Mouse (Mus musculus) layer of hippocampus, adult 8-10 months (tissue): ENCODE data around the gene Sf3a1. TPM values are rescaled to one million over a fixed set of nuclear protein-coding genes. Genes with fewer than 3 reads are reported as not detected.
A peak's percentile ranks its signal among the peaks of the same experiment; 100 is the strongest.

Source experiments
- DNase-seq, 2 experiments: peaks; one replicate each; pipeline ENCODE4 v3.0.0; 2022; ENCODE audit warnings: low spot score in 2 of 2
- total RNA-seq, 4 experiments: library from RNA; stranded (reverse); gene quantifications; 2 replicates each; pipeline ENCODE4 v1.2.4; 2022

Sf3a1 gene
- total RNA-seq, 4 experiments from 2014 or later, result 57.6 to 66.7 (median 63.6) TPM

DNA sequence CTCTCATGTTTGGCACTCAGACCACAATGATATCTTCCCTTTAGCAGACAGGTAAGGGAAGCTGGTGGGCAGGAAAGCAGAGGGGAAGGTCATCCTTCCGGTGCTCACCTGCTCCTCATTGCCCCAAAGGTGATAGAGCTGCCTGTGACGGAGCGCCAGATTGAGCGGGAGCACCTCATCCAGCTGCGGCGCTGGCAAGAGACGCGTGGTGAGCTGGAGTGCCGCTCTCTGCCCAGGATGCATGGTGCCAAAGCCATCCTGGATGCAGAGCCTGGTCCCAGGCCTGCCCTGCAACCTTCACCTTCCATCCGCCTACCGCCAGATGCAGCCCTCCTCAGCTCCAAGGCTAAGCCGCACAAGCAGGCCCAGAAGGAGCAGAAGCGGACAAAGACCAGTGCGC lies 54.4 kb downstream of the Sf3a1 start:
- DNase-seq, result no peak

DNA sequence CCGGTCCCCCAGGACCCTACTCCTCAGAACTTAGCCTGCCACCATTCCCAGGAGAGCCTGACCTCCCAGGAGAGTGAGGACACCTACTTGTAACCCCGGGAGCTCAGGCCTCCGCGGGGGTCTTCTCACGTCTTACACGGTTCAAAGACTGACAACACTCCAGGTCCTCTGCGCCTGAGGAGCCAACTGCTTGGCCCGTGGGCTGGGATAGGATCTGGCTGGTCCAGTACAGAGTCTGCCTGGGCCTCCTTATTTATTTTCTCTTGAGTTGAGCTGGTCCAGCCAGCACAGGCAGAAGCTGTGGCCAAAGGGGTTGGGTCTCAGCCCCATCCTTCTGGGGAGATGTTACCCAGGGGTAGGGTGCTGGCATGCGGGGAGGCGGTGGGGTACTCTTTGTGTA lies 54.9 kb downstream of the Sf3a1 start:
- no peak for DNase-seq

DNA sequence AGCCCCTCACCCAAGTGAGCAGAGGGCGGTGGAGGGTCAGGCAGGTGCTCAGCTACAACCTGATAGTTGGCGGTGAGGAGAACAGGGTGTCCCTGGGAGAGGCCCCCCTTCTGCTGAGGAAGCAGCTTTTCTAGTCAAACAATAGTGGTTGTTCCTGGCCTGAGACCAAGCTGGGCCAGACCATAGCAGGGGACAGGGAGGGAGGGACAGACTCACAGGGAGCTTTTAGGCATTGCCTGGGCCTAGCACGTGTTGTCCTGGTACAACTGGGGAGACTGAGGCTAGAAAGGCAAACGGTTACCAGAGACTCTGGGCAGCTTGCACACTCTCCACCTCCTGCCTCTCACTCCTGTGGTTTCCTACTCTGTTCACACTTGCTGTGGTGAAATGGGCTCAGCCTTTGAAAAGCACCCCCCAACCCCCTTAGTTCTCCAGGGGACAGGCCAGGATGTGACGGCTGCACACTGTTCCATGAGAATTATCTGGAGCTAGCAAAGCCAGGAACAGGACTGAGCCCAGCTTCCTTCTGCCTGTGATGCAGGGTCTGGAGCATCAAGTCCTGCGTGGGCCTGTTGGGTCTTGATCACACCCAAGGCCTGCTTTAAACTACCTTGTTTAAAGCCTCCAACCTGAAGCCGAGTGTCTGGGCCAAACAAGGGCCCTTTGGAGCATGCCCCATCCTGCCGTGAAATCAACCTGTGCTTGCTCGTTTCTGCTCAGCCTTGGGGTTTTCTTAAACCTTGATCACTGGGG lies 56.3 kb downstream of the Sf3a1 start:
- DNase-seq, result peak in 1 of 2 experiments; percentile 13

DNA sequence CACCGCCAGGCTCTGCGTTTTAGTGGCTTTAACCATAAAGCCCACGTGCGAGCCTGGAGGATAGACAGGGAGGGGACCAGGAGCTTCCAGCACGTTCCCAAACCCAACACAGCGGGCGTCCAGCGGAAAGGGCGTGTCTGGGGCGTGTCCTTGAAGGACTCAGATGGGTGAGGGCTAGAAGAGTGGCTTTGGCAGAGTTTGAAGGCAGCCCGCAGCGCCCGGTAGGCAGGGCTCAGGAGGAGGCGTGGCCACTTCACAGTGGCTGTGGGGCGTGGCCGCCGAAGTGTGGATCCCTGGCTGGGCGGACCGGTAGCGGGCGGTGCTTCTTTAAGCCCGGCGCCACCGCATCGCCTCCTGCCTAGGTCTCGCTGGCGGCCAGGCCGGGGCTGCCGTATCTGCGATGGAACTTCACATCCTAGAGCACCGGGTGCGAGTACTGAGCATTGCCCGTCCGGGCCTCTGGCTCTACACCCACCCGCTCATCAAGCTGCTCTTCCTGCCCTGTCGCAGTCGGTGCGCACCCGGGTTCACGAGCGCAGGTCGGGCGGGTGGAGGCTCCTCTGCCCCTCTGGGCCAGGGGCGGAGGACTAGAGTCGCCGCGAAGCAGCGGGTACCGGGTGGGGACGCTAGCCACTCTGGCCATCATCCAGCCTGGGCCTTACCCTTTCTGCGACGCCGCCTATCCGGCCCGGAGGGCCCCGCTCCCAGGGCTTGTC lies 57.9 kb downstream of the Sf3a1 start, which contains the start of gene Castor1:
TSS of gene Castor1 (plus strand) at position 312 of the 716 bp plus-strand sequence.
- DNase-seq, result peak; percentile 49 to 62

DNA sequence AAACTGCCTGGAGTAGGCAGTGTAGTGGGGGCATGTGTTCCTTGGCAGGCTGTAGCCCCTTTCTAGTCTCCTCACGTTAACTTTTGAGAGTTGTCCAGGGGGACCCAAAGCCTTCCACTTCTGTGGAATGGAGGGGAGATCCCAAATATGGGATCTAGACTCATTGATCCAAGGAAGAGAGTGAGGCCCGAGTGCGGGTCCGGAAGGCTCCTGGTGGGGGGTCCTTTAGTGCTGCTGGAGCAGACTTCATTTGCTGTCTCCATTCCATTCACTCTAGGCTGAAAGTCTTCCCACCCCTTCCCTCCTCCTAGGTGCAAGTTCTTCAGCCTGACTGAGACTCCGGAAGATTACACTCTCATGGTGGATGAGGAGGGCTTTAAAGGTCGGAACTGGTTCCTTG lies 58.5 kb downstream of the Sf3a1 start:
- no peak for DNase-seq

DNA sequence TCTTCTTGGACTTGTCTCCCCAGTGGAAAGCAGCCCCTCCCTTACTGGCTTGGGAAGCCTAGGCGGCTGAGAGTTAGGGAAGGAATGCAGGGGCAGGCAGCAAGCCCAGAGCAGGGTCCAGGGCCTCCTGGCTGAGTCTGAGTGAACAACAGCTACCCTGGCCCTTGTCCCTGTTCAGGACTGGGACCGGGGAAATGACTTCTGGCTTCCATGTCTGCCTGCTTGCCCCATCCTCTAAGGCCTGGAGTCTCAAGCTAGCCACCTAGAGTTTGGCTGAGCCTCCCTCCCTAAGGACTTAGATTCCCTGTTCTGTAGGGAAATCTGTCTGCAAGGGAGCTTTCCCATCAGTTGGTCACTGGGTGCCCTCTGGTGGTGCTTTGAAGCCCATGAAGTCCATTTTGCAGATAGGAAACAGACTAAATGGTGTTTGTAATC lies 59.2 kb downstream of the Sf3a1 start:
- DNase-seq, result peak; percentile 58 to 77

DNA sequence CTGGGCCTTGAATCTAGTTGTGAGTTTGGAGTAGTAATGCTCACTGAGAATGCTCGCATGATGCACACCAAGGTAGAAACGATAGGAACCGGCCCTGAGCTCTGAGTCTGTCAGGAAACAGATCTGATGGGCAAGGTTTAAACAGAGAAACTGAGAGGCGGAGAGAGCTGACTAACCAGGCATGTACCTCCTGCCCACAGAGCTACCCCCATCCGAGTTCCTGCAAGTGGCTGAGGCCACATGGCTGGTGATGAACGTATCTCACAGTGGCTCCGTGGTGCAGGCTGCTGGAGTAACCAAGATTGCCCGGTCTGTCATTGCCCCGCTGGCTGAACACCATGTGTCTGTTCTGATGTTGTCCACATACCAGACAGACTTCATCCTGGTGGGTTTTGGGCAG lies 59.8 kb downstream of the Sf3a1 start:
- no peak for DNase-seq

DNA sequence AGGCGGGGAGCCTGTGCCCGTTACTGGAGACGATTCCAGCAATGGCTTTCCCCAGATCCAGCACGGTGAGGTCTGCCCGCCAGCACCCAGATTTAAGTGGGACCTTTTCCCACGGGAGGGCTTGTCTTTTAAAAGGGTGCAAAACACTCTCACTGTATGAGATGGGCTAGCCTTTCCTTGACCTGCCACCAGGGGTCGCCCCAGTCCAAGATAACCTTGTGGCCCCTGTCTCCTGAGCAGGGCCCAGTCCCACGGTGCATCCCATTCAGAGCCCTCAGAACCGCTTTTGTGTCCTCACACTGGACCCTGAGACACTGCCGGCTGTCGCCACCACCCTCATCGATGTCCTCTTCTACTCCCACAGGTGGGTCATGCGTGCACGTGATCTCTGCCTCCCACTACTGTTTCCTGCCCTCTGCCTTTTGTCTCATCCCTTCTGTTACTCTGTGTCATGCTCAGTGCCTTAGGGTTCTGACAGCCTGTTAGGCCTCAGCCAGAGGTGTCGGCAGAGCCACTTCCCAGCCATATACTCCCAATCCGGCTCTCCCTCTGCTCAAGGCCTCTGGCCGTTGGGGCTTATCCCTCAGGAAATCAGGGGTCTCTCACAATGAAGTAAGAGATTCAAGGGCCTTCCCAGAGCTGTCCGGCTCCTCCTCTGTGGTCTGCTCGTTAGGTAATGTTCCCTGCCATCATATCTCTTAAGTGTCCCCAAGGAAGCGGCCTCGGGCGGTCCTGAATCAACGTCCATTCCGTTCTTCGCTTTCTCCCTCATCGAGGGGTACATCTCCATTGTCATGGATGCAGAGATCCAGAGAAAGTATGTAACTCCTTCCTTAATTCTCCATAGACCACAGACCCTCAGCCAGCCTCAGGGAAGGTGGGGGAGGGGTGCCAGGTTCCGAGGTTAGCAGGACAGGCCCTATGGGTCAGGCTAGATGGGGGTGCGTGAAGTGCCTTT lies 60.6 kb downstream of the Sf3a1 start:
- peak; percentile 38 to 64 for DNase-seq

DNA sequence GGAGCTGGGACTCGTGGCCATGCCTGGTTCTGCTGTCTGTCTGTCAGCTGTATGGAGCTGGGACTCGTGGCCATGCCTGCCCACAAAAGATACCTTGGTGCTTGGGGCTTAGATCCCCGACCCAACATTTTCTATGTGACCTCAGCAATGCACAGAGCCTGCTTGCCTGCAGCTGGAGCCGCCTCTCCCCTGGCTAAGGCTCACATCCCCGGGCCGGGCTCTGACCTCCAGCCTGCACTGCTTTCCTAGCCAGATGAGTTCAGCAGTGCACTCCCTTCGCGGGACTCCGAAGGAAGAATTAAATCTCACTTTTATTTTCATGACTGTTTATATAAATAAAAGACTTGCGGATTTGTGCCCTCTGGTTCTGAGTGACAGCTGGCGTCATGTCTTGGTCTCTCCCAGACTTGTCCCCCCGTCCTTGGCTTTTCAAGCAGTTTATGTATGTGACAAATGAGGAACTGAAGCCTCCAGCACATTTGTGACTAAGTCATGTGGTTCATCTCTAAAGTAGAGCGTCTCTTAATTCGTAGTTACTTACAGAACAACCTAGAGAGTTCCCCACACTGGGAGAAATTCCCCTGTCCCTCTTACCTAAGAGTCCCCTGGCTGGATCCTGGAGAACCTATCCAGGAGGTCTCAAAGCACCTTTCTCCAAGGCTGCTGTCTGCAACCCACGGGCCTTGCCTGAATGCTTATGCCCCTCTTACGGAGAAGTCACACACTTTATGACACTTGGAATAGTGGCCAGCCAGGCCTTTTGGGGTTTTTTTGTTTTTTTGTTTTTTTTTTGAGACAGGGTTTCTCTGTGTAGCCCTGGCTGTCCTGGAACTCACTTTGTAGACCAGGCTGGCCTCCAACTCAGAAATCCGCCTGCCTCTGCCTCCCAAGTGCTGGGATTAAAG lies 62.1 kb downstream of the Sf3a1 start:
- DNase-seq, result no peak

DNA sequence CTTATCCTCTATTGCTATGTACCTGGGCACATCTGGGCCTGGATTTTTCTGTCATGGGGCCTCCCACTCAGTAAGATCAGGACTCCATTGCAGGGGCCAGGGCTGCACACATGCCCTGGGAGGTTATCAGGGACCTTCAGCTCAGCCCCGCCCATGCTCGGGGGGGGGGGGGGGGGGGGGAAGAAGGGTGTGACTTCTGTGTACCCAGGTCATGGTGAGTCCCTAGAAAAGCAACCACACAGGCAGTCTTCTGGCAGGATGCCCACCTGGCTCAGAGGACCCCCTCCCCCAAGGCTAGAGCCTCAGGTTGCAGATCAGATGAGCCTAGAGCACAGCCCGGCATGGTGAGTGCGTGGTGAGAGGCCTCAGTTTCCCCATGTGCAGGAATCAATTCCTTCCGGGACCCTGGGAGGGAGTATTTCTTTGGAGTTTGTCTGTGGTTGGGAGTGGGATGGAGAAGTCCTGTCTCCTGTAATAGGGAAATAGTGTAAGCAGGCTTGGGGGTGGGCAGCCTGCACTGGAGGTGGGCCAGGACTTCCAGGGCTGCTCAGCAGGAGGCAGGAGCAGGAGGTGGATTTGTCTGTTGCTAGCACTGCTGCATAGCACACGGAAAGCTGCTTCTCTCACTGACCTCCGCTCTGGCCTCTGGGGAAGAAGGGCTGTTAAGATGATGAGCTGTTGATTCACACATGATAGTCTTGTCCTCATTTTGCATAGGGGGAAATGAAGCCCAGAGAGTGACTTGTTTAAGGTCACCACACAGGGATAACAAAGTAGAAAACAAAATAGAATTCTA lies 63.4 kb downstream of the Sf3a1 start:
- DNase-seq, result no peak

DNA sequence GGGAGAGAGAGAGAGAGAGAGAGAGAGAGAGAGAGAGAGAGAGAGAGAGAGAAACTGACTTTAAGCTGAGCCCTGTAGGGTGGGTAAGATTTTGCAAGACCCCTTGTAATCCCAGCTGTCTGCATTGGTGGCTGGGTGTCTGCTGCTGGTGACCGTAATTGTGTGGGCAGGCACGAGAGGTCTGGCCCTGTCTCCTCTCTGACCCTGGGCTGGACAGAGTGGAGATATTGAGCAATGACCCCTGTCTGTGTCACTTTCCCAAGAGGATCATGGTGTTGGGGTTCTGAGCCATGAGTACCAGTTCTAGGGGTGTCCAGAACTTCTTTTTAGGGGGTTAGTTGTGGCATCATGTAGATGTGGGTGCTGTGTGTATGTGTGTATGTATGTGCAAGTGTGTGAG lies 64.1 kb downstream of the Sf3a1 start:
- no peak for DNase-seq

DNA sequence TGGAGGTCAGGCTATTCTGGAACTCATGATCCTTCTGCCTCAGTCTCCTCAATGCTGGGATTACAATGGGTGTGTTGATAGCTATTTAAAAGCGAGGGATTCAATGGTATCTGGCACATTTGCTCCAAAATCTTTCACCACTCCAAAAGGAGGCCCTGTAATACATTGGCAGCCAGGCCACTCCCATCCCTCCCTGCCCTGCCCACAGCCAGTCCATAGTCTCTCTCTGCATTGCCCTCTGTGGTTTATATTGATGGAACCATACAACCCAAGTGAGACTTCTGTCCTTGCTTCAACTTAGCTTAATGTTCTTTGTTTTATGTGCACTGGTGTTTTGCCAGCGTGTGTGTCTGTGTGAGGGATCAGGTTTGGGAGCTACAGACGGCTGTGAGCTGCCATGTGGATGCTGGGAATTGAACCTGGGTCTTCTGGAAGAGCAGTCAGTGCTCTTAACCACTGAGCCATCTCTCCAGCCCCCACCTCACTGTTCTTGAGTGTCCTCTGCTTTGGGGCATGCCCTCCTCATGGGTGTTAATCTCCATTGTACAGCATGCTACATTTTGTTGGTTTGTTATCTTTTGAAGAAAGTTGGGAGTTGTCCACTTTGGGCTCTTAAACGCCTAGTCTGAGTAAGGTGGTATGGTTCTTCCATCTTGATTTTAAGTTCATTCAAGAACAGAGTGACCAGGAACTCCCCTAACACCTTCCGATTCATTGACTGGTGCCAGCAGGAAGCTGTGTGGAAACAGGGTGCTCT lies 66.6 kb downstream of the Sf3a1 start:
- no peak for DNase-seq

DNA sequence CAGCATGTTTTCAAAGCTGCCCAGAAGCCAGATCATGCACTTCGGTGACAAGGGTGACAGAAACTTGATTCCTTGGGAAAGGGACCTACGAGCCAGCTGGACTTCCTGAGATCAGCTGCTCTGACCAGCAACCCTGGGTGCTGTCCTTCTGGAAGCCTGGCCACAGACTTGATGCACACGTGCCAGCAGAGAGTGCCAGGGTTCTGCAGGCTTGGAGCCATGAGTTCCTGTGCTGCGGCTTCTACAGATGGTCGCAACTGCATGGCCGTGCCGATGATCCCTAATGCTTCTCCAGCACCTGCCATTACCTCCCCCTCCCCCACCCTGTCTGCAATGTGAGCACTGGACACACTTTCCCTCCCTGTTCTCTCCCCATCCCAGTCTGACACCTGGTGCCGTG lies 68.3 kb downstream of the Sf3a1 start:
- no peak for DNase-seq

DNA sequence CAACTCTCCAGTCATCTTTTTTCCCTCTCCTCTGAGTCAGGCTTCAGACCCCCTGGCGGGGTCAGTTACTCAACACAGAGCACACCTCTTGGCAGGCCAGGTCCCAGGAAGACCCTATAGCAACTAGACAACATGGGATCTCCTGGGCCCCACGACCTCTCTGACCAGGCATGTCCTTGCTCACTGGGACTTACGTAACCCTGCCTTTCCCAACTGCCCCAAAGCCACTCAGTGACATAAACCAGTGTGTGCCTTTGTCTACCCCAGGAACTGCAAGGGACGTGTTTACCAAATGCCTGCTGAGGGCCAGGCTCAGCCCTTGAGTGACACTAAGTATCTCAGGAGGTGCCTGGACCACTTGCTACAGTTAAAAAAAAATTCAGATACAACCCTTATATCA lies 69.7 kb downstream of the Sf3a1 start:
- DNase-seq, result no peak

DNA sequence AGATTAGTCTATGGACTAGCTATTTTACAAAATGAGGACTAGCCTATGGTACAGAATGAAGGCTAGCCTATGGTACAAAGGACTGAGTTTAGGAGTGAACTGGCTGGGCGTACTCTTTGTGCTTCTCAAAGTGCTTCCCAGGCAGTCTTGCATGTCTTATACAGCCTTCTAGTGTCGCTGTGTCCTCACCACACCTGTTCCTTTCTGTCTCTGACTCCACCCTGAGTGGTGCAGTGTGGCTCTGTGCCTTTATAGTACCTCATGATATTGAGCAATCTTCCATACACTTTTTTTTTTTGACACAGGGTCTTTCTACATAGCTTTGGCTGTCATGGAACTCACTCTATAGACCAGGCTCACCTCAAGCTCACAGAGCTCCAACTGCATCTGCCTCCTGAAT lies 71.3 kb downstream of the Sf3a1 start:
- DNase-seq, result no peak
